Comparison of ENCODE assay signal across 9 mouse cellular contexts in the genomic region with DNA sequence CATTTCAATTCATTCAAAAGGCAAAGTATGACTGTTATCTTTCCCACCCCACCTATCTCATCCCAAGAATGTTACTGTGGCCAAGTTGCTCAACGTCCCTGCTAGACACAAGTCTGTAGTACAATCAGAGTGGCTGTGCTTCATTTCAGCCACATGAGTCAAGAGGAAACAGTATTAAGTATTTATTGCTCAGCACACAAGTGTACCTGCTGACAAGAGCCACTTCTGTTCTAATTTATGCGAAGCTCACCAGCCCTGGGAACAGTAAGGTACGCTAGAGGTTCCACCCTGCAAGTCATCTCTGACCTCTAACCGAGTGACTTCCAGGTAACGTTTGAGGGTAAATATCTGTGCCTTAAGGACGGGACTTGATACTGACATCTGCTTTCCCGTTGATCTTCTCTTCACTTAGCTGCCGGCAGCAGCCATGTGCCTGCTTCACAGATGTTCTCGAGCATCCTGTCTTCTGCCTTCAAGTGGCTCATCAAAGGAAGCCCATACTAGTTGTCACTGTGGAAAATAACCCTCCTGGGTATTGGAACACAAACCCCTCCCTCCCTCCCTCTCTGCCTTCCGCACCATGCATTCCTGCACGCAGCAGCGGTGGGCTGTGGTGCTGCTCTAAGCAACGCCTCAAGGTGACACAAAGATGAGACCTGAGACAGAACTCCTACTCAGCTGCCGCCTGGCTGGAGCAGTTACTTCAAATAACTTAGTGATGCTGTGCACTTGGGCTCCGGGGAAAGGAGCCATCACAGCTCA. TPM values are rescaled to one million over a fixed set of nuclear protein-coding genes. Genes with fewer than 3 reads are reported as not detected.
DNase-seq lines count a peak whose midpoint lies in the region; ATAC-seq and TF ChIP-seq lines count a peak whose summit lies in the region.
"Had no signal": no experiment of that assay in that cellular context is flagged by ENCODE, and none has a peak within 500 bp of the region (broad histone marks: within the 10 kb centered on the region; RNA-seq: fewer than 3 reads in every experiment).

No protein-coding gene starts in this region.

- peak overlapping the region; percentile 29 for H3K4me2 ChIP-seq in embryonic facial prominence, embryonic 13.5 days
- H3K4me2 ChIP-seq in limb, embryonic 11.5 days (ENCODE audit: low read depth, severe bottlenecking), result peak overlapping the region; percentile 11
- H3K4me2 ChIP-seq in neural tube, embryonic 14.5 days (ENCODE audit: low read depth, low read length), result peak overlapping the region; percentile 12; the same call in 1 of the 2 replicates

- ATAC-seq in embryonic facial prominence, embryonic 13.5 days (ENCODE audit: insufficient number of reproducible peaks, insufficient read depth, low FRiP score, low TSS enrichment, low read depth), result no peak
- ATAC-seq in limb, embryonic 11.5 days (ENCODE audit: insufficient number of reproducible peaks, low FRiP score, low TSS enrichment, low read depth), result no peak
- no peak; the same call in 1 of the 2 replicates for ATAC-seq in neural tube, embryonic 14.5 days (ENCODE audit: low read depth)
- ATAC-seq in erythroid progenitor cell, adult 5-6 weeks (replicated peaks; ENCODE audit: low FRiP score, poor library complexity, severe bottlenecking), result no peak

- peaks cover 4% of the 10 kb centered on the region for H3K36me3 ChIP-seq in heart, adult 2 months (ENCODE audit: control insufficient read depth, insufficient read depth, low read length)
- no peaks in the 10 kb centered on the region for H3K36me3 ChIP-seq in embryonic facial prominence, embryonic 13.5 days
- H3K36me3 ChIP-seq in limb, embryonic 11.5 days (ENCODE audit: control insufficient read depth, insufficient read depth, low read length), result no peaks in the 10 kb centered on the region
- no peaks in the 10 kb centered on the region for H3K36me3 ChIP-seq in neural tube, embryonic 14.5 days (ENCODE audit: control insufficient read depth, insufficient read depth, low read length)

- intact Hi-C loops in heart, adult 2 months (cut with DNase I), result loop anchor here (1.0 kb wide), 1 partner anchor 34 kb away; no protein-coding TSS in a partner anchor

- H3K79me2 ChIP-seq in heart, adult 2 months (replicated peaks; ENCODE audit: control insufficient read depth, insufficient read depth, low read length), result no peaks in the 10 kb centered on the region

- TF ChIP-seq POLR2A in heart, adult 2 months (IDR thresholded peaks at IDR 0.05; ENCODE audit: insufficient read depth, low read depth, low read length), result no peak

- H3K4me1 ChIP-seq in heart, adult 2 months (ENCODE audit: control insufficient read depth, insufficient read depth, low read length), result peaks cover 20% of the 10 kb centered on the region
- H3K4me1 ChIP-seq in embryonic facial prominence, embryonic 13.5 days, result peaks cover 11% of the 10 kb centered on the region
- peaks cover 13% of the 10 kb centered on the region for H3K4me1 ChIP-seq in limb, embryonic 11.5 days (ENCODE audit: control insufficient read depth, insufficient read depth, low read length)
- H3K4me1 ChIP-seq in neural tube, embryonic 14.5 days (ENCODE audit: control insufficient read depth, insufficient read depth, low read length), result peaks cover 11% of the 10 kb centered on the region; the same call in 1 of the 2 replicates

- no peak overlapping the region for H3K9ac ChIP-seq in heart, adult 2 months (ENCODE audit: low read depth, low read length)
- H3K9ac ChIP-seq in embryonic facial prominence, embryonic 13.5 days, result no peak overlapping the region
- H3K9ac ChIP-seq in limb, embryonic 11.5 days (ENCODE audit: low read length), result no peak overlapping the region
- H3K9ac ChIP-seq in neural tube, embryonic 14.5 days (replicated peaks; ENCODE audit: low read depth, low read length), result no peak overlapping the region; the same call in 1 of the 2 replicates

- H3K27me3 ChIP-seq in heart, adult 2 months (ENCODE audit: control insufficient read depth, insufficient read depth, low read length), result no peaks in the 10 kb centered on the region
- no peaks in the 10 kb centered on the region for H3K27me3 ChIP-seq in embryonic facial prominence, embryonic 13.5 days
- no peaks in the 10 kb centered on the region for H3K27me3 ChIP-seq in limb, embryonic 11.5 days (ENCODE audit: control insufficient read depth, insufficient read depth, low read length)
- H3K27me3 ChIP-seq in neural tube, embryonic 14.5 days (ENCODE audit: control insufficient read depth, insufficient read depth, low read length), result no peaks in the 10 kb centered on the region
- H3K27me3 ChIP-seq: CH12.LX had no signal

- H3K9me3 ChIP-seq in embryonic facial prominence, embryonic 13.5 days, result no peaks in the 10 kb centered on the region
- H3K9me3 ChIP-seq in limb, embryonic 11.5 days (ENCODE audit: control insufficient read depth, low read length), result no peaks in the 10 kb centered on the region
- H3K9me3 ChIP-seq in neural tube, embryonic 14.5 days (ENCODE audit: control insufficient read depth, low read length), result no peaks in the 10 kb centered on the region

- peak overlapping the region; percentile 20 for H3K4me3 ChIP-seq in heart, adult 2 months
- H3K4me3 ChIP-seq in embryonic facial prominence, embryonic 13.5 days, result no peak overlapping the region
- H3K4me3 ChIP-seq in limb, embryonic 11.5 days (ENCODE audit: low read depth, low read length), result no peak overlapping the region
- H3K4me3 ChIP-seq in neural tube, embryonic 14.5 days (ENCODE audit: low read depth, low read length), result no peak overlapping the region

- no peak for TF ChIP-seq EP300 in heart, adult 2 months (IDR thresholded peaks at IDR 0.05; ENCODE audit: insufficient read depth, low read depth, low read length)

- no peak overlapping the region for H3K27ac ChIP-seq in heart, adult 2 months
- no peak overlapping the region for H3K27ac ChIP-seq in embryonic facial prominence, embryonic 13.5 days
- H3K27ac ChIP-seq in limb, embryonic 11.5 days (replicated peaks; ENCODE audit: low read depth, low read length), result no peak overlapping the region
- no peak overlapping the region for H3K27ac ChIP-seq in neural tube, embryonic 14.5 days (ENCODE audit: low read depth, low read length)

- TF ChIP-seq CTCF in heart, adult 2 months (IDR thresholded peaks at IDR 0.05), result no peak

- 24% methylated on average over 15 of the region's 15 CpGs for WGBS in heart, adult 2 months
- WGBS in embryonic facial prominence, embryonic 13.5 days, result 23% methylated on average over 15 of the region's 15 CpGs
- 9% methylated on average over 15 of the region's 15 CpGs for WGBS in limb, embryonic 11.5 days
- 28% methylated on average over 15 of the region's 15 CpGs for WGBS in neural tube, embryonic 14.5 days

- DNase-seq in heart, adult 2 months, result no peak
- no peak for DNase-seq in heart, postnatal 4 days
- DNase-seq in limb, embryonic 11.5 days (ENCODE audit: low spot score), result peak; percentile 40
- DNase-seq in kidney, adult 8-10 months, result no peak
- no peak for DNase-seq in kidney, postnatal 14 days

RNA-seq across cellular contexts. Expression of gene Stk39, which starts 36.4 kb away (rescaled TPM):
- total RNA-seq in heart, adult 2 months (2021), result 10 to 100 TPM; 80.9 to 85.2 TPM
- 26.4 and 34.2 TPM in 2 replicates for polyA plus RNA-seq in heart, adult 2 months (2012; rRNA removed)
- total RNA-seq in heart, postnatal 4 days (2021), result 100 to 1,000 TPM; 160 to 163 TPM
- polyA plus RNA-seq in embryonic facial prominence, embryonic 13.5 days (2015; fragmentation: Nextera tagmentation; extraction: Ambion mirVana), result 13.4 and 16.9 TPM in 2 replicates
- polyA plus RNA-seq in limb, embryonic 11.5 days (2014; fragmentation: Nextera tagmentation; extraction: Ambion mirVana), result 22.3 and 25.3 TPM in 2 replicates
- polyA plus RNA-seq in neural tube, embryonic 14.5 days (2014; fragmentation: Nextera tagmentation; extraction: Ambion mirVana), result 37.0 and 48.5 TPM in 2 replicates
- 2.2 and 15.1 TPM in 2 replicates for total RNA-seq in erythroid progenitor cell, adult 5-6 weeks (2015; ENCODE audit: low replicate concordance)
- total RNA-seq in erythroid progenitor cell, adult 5-6 weeks (2017; ENCODE audit: low replicate concordance), result 1.1 and 1.7 TPM in 2 replicates
- total RNA-seq: CH12.LX had no signal
